Mouse (Mus musculus): ENCODE data around the gene Fam78a. TPM values are rescaled to one million over a fixed set of nuclear protein-coding genes. Genes with fewer than 3 reads are reported as not detected.

Gene Fam78a
- polyA plus RNA-seq, 1 experiment from 2014 or later: 2.2 TPM

GRCm38 (mm10) chr2:32119802-32120750 lies 35.4 kb upstream of the Fam78a start:
- Histone ChIP-seq H3K27ac (replicated peaks) (peak overlapping the region; percentile 35; the same call in 1 of the 2 replicates), H3K36me3 (replicated peaks) (no peaks in the 10 kb centered on the region), H3K4me3 (no peak overlapping the region), H3K27me3 (replicated peaks; ENCODE audit: low read depth, poor library complexity, severe bottlenecking) (no peaks in the 10 kb centered on the region), H3K9me3 (no peaks in the 10 kb centered on the region), H3K4me1 (peaks cover 8% of the 10 kb centered on the region)
- no peak for DNase-seq (ENCODE audit: low spot score)
- 92% methylated on average over 20 of the region's 20 CpGs for WGBS

DNA sequence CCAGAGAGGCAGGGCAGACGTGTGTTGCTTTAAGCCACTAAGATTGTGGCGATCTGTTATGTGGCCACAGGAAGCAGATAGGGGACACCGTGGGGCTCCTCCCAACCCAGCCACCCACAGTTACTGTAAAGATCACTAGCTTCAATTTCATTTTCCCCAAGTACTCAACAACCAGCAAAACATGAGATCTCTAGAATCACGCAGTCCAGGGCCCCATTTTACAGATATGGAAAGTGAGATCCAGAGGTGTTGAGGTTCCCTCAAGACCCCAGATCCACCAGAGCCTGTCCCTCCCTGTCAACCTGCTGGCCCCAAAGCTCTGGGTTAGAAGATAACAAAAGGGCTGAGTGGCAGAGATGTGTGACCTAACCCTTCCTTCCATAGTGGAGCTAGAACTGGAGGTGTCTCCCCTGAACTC lies 31.2 kb upstream of the Fam78a start:
- no peaks in the 10 kb centered on the region for H3K27me3 ChIP-seq (replicated peaks; ENCODE audit: low read depth, poor library complexity, severe bottlenecking)
- H3K36me3 ChIP-seq (replicated peaks): no peaks in the 10 kb centered on the region
- WGBS: 93% methylated on average over 4 of the region's 4 CpGs
- no peak overlapping the region for H3K4me3 ChIP-seq
- no peaks in the 10 kb centered on the region for H3K9me3 ChIP-seq
- no peak overlapping the region for H3K27ac ChIP-seq (replicated peaks)
- DNase-seq (ENCODE audit: low spot score): no peak
- peaks cover 3% of the 10 kb centered on the region; the same call in 1 of the 2 replicates for H3K4me1 ChIP-seq

DNA sequence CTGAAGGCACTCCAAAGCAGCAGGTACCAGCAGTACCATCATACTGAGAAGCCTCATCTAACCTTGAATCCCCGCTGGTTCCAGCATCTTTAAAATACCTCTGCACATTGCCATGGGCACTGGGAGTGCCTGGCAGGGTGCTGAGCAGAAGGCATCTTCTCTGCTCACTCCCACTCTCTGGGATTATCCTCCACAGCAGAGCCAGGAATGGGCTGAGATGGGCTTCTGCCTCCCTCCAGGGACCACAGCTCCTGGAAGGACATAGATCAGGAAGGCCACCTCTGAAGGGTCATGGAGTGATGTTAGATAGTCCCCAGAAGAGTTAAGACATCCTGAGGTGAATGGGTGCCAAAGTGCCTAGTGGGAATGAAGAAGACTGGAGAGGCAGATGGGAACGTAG lies 27.9 kb upstream of the Fam78a start:
- Histone ChIP-seq H3K4me1 (no peaks in the 10 kb centered on the region), H3K36me3 (replicated peaks) (no peaks in the 10 kb centered on the region), H3K4me3 (no peak overlapping the region), H3K27me3 (replicated peaks; ENCODE audit: low read depth, poor library complexity, severe bottlenecking) (no peaks in the 10 kb centered on the region), H3K27ac (replicated peaks) (no peak overlapping the region), H3K9me3 (no peaks in the 10 kb centered on the region)
- WGBS: 75% methylated on average over 2 of the region's 2 CpGs
- no peak for DNase-seq (ENCODE audit: low spot score)

DNA sequence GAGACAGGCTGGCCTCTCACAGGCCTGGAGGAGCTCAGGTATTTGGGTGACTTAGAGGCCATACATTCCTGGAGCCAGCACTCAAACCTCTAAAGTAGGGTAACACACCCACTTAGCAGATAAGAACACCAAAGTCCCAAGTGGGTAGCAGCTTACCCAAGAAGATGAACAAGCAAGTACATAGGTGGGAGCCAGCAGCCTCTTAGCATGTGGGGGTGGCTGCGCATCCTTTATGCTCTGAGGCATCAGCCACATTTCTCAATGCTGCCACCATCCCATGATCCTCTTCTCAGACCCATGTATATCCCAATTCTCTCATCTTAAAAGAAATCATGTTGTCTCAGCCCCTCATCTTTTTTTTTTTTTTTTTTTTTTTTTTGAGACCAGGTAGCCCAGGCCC lies 26.6 kb upstream of the Fam78a start:
- Histone ChIP-seq H3K9me3 (no peaks in the 10 kb centered on the region), H3K4me1 (no peaks in the 10 kb centered on the region), H3K27ac (replicated peaks) (no peak overlapping the region), H3K36me3 (replicated peaks) (no peaks in the 10 kb centered on the region), H3K4me3 (no peak overlapping the region), H3K27me3 (replicated peaks; ENCODE audit: low read depth, poor library complexity, severe bottlenecking) (no peaks in the 10 kb centered on the region)
- WGBS: 97% methylated on average over 1 of the region's 1 CpGs
- no peak for DNase-seq (ENCODE audit: low spot score)

GRCm38 (mm10) chr2:32105930-32106329 lies 21.3 kb upstream of the Fam78a start:
- Histone ChIP-seq H3K27me3 (replicated peaks; ENCODE audit: low read depth, poor library complexity, severe bottlenecking) (no peaks in the 10 kb centered on the region), H3K27ac (replicated peaks) (0 out of 2 replicates have a peak overlapping the region, but pooled peaks have one; percentile 7), H3K4me1 (peaks cover 17% of the 10 kb centered on the region), H3K9me3 (no peaks in the 10 kb centered on the region), H3K36me3 (replicated peaks) (no peaks in the 10 kb centered on the region), H3K4me3 (no peak overlapping the region)
- 80% methylated on average over 7 of the region's 7 CpGs for WGBS
- DNase-seq (ENCODE audit: low spot score): no peak

DNA sequence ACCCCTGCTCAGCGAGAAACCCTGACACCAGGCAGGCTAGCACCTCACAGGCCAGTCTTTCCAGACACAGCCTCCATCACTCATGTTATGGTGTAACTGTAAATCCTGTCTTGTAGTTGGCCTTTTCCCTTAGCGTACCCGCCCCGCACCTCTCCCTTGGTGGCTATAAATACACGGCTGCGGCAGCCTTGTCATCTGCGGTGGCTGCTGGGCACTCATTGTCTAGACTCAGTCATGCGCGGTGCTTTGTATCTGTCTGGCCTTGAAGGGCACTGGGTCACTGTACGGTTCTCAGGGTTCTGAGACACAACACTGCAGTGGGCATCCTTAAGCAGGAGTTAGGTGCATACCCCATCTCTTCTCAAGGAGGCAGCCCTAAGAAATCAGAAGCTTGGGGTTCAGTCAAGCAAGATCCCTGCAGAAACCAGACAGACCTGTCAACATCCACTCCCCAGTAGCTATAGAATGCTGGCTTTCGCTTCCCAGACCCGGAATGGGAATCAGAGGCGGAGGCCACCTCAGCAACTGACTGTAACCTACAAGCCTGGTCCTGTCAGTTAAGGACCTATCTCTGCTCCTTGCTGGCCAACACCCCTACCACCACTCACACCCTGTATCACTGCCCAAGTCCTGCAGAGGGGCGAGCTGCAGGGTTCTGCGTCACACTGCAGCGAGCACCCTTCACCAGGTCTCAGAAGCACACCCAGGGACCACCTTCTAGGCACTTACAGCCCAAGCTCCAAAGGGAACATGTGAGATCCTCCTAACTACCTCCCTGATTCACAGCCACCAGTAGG lies 20.7 kb upstream of the Fam78a start:
- Histone ChIP-seq H3K27ac (replicated peaks) (0 out of 2 replicates have a peak overlapping the region, but pooled peaks have one; percentile 7), H3K4me3 (no peak overlapping the region), H3K9me3 (0 out of 2 replicates have a peak, but pooled peaks cover 2% of the 10 kb centered on the region), H3K4me1 (peaks cover 17% of the 10 kb centered on the region), H3K36me3 (replicated peaks) (no peaks in the 10 kb centered on the region; the same call in 1 of the 2 replicates), H3K27me3 (replicated peaks; ENCODE audit: low read depth, poor library complexity, severe bottlenecking) (no peaks in the 10 kb centered on the region)
- no peak for DNase-seq (ENCODE audit: low spot score)
- WGBS: 78% methylated on average over 16 of the region's 16 CpGs

DNA sequence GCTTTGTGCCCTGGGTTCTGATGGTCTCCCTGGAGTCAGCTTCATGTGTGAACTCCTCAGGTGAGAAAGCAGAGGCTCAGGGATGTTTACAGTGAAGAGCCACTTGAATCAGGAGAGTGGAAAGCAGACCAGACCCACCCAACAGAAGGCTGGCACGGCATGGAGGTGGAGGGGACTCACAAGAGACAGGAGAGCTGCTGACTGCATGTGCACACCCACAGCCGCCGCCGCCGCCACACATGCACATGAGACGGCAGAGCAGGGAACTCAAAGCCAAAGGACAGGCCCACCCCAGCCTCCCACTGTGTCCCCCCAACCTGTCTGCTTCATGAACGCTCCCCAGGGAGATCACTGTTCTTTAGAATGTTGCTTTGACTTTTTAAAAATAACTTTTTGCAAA lies 19.5 kb upstream of the Fam78a start:
- Histone ChIP-seq H3K9me3 (0 out of 2 replicates have a peak, but pooled peaks cover 2% of the 10 kb centered on the region), H3K4me1 (peaks cover 17% of the 10 kb centered on the region), H3K4me3 (no peak overlapping the region), H3K27ac (replicated peaks) (no peak overlapping the region), H3K36me3 (replicated peaks) (no peaks in the 10 kb centered on the region; the same call in 1 of the 2 replicates), H3K27me3 (replicated peaks; ENCODE audit: low read depth, poor library complexity, severe bottlenecking) (no peaks in the 10 kb centered on the region)
- no peak for DNase-seq (ENCODE audit: low spot score)
- WGBS: 84% methylated on average over 7 of the region's 7 CpGs

DNA sequence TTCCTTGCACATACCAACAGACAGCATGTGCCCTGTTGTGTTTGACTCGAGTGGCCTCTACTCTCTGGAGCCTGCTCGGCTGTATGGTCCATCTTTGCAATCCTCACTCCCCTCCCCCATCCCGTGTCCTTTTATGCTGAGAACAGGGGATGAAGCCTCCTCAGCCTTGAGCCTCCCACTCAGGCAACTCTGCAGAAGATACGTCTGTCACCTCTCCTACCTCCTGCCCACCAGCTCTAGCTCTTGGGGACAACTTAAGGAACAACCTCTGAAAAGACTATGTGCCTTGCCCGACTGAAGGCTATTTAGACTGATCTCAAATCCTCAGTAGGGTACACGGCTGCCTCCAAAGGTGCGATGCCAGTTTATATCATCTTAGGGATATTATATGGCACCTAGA lies 18.9 kb upstream of the Fam78a start:
- Histone ChIP-seq H3K9me3 (0 out of 2 replicates have a peak, but pooled peaks cover 2% of the 10 kb centered on the region), H3K27ac (replicated peaks) (no peak overlapping the region), H3K4me1 (peaks cover 17% of the 10 kb centered on the region), H3K4me3 (peak overlapping the region; percentile 33), H3K36me3 (replicated peaks) (no peaks in the 10 kb centered on the region; the same call in 1 of the 2 replicates), H3K27me3 (replicated peaks; ENCODE audit: low read depth, poor library complexity, severe bottlenecking) (no peaks in the 10 kb centered on the region)
- no peak for DNase-seq (ENCODE audit: low spot score)
- WGBS: 78% methylated on average over 7 of the region's 7 CpGs

DNA sequence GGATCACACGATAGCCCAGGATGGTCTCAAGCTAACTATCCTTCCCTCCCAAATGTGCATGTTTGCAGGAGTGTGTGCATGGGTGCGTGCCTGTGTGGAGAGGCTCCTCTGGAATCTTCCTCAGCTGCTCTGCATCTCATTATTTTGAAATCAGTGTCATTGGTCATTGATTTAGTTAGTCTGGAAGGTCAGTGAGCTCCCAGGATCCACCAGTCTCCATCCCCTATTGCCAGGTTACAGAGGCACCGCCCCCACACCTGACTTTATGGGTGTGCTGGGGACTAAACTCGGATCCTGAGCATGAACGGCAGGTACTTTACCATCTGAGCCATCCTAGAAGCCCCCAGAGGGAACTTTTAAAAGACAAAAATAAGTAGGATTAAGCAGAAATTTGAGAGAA lies 18.3 kb upstream of the Fam78a start:
- Histone ChIP-seq H3K27ac (replicated peaks) (no peak overlapping the region), H3K36me3 (replicated peaks) (no peaks in the 10 kb centered on the region; the same call in 1 of the 2 replicates), H3K27me3 (replicated peaks; ENCODE audit: low read depth, poor library complexity, severe bottlenecking) (no peaks in the 10 kb centered on the region), H3K9me3 (0 out of 2 replicates have a peak, but pooled peaks cover 2% of the 10 kb centered on the region), H3K4me3 (peak overlapping the region; percentile 33), H3K4me1 (peaks cover 17% of the 10 kb centered on the region)
- no peak for DNase-seq (ENCODE audit: low spot score)
- 56% methylated on average over 5 of the region's 5 CpGs for WGBS

GRCm38 (mm10) chr2:32096122-32096420 lies 11.4 kb upstream of the Fam78a start:
- Histone ChIP-seq H3K27me3 (replicated peaks; ENCODE audit: low read depth, poor library complexity, severe bottlenecking) (0 out of 2 replicates have a peak, but pooled peaks cover 4% of the 10 kb centered on the region), H3K9me3 (0 out of 2 replicates have a peak, but pooled peaks cover 2% of the 10 kb centered on the region), H3K4me1 (peaks cover 17% of the 10 kb centered on the region), H3K36me3 (replicated peaks) (no peaks in the 10 kb centered on the region; the same call in 1 of the 2 replicates), H3K27ac (replicated peaks) (peak overlapping the region; percentile 75), H3K4me3 (peak overlapping the region; percentile 43)
- WGBS: 86% methylated on average over 10 of the region's 10 CpGs
- DNase-seq (ENCODE audit: low spot score): no peak

DNA sequence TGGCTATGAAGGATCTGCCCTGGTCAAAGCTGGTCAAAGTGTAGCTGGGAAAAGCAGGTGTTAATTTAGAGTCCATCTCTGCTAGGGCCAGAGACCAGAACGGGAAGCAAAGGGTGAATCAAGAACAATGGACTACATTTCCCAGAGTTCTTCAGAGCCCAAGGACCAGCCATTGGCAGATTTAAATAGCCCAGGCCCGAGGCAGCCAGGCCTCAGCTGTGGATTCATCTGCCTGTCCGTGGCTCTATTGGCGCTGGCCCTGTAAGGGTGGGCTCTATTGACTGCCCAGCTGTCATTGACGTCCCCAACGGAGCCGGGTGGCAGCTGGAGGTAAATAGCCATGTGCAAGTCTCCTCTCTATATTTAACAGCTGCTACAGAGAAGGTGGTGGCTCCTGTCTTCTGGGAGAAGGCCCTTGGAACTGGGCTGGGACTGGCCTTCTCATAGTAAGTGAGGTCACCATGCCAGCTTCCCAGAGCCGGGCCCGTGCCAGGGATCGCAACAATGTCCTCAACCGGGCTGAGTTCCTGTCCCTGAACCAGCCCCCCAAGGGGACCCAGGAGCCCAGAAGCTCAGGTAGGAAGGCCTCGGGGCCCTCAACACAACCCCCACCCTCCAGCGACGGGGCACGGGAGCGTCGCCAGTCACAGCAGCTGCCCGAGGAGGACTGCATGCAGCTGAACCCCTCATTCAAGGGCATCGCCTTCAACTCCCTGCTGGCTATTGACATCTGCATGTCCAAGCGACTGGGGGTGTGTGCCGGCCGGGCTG lies 10.9 kb upstream of the Fam78a start, which contains the start of gene Plpp7:
TSS of gene Plpp7 (plus strand) at position 178 of the 771 bp plus-strand sequence.
- H3K36me3 ChIP-seq (replicated peaks): no peaks in the 10 kb centered on the region; the same call in 1 of the 2 replicates
- peak within 1 kb of the TSS; percentile 75 for H3K27ac ChIP-seq (replicated peaks)
- peaks cover 4% of the 10 kb centered on the region; the same call in 1 of the 2 replicates for H3K27me3 ChIP-seq (replicated peaks; ENCODE audit: low read depth, poor library complexity, severe bottlenecking)
- H3K4me1 ChIP-seq: peaks cover 17% of the 10 kb centered on the region
- peak within 1 kb of the TSS; percentile 43 for H3K4me3 ChIP-seq
- DNase-seq (ENCODE audit: low spot score): peak; percentile 60
- H3K9me3 ChIP-seq: 0 out of 2 replicates have a peak, but pooled peaks cover under 1% of the 10 kb centered on the region
- WGBS: 61% methylated on average over 22 of the region's 22 CpGs
